Mouse (Mus musculus) liver, embryonic 12.5 days (tissue): ENCODE results near the gene Itpkb. TPM values are rescaled to one million over a fixed set of nuclear protein-coding genes. Genes with fewer than 3 reads are reported as not detected.

Experiments used
- ATAC-seq: fragments of 200-750 bp; cut with Nextera tagmentation; 2 replicates; pipeline ENCODE4 v1.8.0; 2017; ENCODE audit warnings: moderate number of reproducible peaks, mild to moderate bottlenecking, moderate library complexity
- H3K27ac ChIP-seq: fragments of 300-500 bp; sonication (generic); 2 replicates; pipeline ENCODE4 v1.5.1; 2016; ENCODE audit warnings: mild to moderate bottlenecking
- H3K27me3 ChIP-seq: fragments of 300-500 bp; sonication (generic); replicated peaks from 2 replicates; pipeline ENCODE4 v1.6.1; 2016; ENCODE audit warnings: mild to moderate bottlenecking, moderate library complexity
- H3K36me3 ChIP-seq: fragments of 300-500 bp; sonication (generic); 2 replicates; pipeline ENCODE4 v1.6.1; 2016; ENCODE audit warnings: mild to moderate bottlenecking, moderate library complexity
- H3K4me1 ChIP-seq: fragments of 300-500 bp; sonication (generic); 2 replicates; pipeline ENCODE4 v1.6.1; 2016
- H3K4me2 ChIP-seq: fragments of 300-500 bp; sonication (generic); 2 replicates; pipeline ENCODE4 v1.6.1; 2016; ENCODE audit warnings: mild to moderate bottlenecking, moderate library complexity
- H3K4me3 ChIP-seq: fragments of 300-500 bp; sonication (generic); 2 replicates; pipeline ENCODE4 v1.5.1; 2016; ENCODE audit warnings: mild to moderate bottlenecking, moderate library complexity
- H3K9ac ChIP-seq: fragments of 300-500 bp; sonication (generic); 2 replicates; pipeline ENCODE4 v1.6.1; 2016; ENCODE audit warnings: mild to moderate bottlenecking, moderate library complexity
- H3K9me3 ChIP-seq: fragments of 300-500 bp; sonication (generic); replicated peaks from 2 replicates; pipeline ENCODE4 v1.6.1; 2016; ENCODE audit warnings: mild to moderate bottlenecking, moderate library complexity
- WGBS: fragments of 180-500 bp; shearing (Covaris S2); methylation state at CpG from one replicate; pipeline ENCODE4 v1.1.7; 2016; ENCODE audit not compliant: insufficient replicate concordance; 5-methylcytosine and 5-hydroxymethylcytosine counted together
- polyA plus RNA-seq: library from polyadenylated mRNA; unstranded; fragments of >200 nt; fragmentation: Nextera tagmentation; extraction: Ambion mirVana; gene quantifications from 2 replicates; pipeline ENCODE4 v1.2.1, GENCODE M21; 2016

Gene Itpkb
- polyA plus RNA-seq, 1 experiment from 2014 or later: 4.3 TPM

DNA sequence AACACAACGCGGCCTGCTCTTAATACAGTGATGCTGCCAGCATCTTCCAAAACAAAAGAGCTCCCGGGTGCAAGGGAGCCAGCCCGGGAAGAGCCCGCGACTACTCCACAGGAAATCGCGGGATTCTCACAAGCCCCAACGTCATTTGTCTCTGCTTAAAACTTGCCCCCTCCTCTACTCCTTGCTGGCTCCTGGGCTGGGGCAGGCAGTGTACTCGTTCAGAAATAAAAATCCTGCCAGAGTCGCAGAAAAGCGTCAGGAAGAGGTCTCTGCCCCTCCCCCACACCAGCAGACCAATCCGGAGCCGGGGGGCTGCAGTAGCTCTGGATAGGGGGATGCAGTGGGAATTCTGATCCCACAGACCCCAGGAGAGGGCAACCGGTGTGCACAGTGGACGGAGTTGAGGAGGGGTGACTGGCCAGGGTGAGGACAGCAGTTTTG lies 102.8 kb downstream of the Itpkb start:
- peak overlapping the region; percentile 43 for H3K4me2 ChIP-seq
- WGBS: 9% methylated on average over 16 of the region's 16 CpGs
- H3K4me3 ChIP-seq: no peak overlapping the region
- no peak for ATAC-seq
- H3K36me3 ChIP-seq: no peaks in the 10 kb centered on the region
- peaks cover 24% of the 10 kb centered on the region for H3K4me1 ChIP-seq
- H3K27me3 ChIP-seq: peaks cover 67% of the 10 kb centered on the region
- no peaks in the 10 kb centered on the region for H3K9me3 ChIP-seq
- no peak overlapping the region for H3K9ac ChIP-seq
- no peak overlapping the region for H3K27ac ChIP-seq

DNA sequence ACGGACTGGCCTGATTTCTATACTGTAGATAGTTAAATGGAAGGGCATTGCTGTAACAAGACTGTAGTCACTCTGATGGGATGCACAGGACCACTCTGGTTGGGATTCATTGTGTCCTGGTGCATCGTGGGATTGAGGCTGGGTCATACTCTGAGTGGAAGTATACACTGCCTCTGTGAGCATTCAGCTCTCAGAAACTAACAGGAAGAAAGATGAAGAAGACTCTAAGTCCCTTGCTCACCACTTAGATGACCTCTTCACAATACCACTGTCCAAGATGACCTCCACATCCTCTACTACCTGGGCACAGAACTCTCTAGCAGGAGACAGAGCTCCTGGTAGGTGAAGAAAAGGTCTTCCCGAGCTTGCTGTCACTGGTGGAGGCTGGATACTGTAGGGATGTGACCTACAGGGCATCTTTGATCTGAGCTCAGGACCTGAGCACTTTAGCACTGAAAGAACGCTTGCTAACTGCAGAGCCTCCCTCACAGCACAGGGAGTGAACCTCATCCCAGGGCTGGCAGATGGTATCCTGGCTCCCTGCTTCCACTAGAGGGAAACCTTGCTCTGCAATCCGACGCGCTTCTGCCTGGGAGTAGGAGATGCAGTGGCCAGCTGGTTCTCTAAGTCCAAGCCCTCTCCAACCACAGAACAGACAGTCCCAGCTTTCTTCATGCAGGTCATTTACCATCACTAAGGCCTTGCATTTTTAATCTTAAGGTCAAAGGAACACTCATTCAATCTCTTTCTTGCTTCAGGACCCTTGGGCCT lies 103.7 kb downstream of the Itpkb start:
- Histone ChIP-seq H3K27ac (no peak overlapping the region), H3K4me3 (no peak overlapping the region), H3K27me3 (peaks cover 69% of the 10 kb centered on the region), H3K4me2 (no peak overlapping the region), H3K4me1 (peaks cover 24% of the 10 kb centered on the region), H3K9ac (no peak overlapping the region), H3K9me3 (no peaks in the 10 kb centered on the region), H3K36me3 (no peaks in the 10 kb centered on the region)
- WGBS: 21% methylated on average over 7 of the region's 7 CpGs
- ATAC-seq: peak; percentile 46

DNA sequence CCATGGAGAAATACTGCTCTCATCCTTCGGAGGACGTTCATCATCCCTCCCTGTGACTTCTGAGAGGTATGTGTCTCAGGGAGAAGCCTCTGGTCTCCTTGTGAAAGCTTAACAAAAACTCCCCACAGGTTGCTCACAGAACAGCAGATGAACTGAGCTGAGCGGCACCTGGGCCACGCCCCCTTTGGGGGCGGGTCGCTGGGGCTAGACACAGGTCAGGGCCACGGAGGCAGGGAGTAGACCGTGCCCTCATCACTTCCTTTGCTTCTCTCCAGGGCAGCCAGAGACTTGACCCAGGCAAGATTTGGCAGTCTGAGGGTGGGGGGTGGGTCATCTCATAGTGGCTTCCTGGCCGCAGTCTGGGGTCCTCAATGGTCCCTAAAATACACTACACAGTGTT lies 104.6 kb downstream of the Itpkb start:
- H3K9ac ChIP-seq: no peak overlapping the region
- no peak for ATAC-seq
- H3K4me2 ChIP-seq: no peak overlapping the region
- peaks cover 66% of the 10 kb centered on the region for H3K27me3 ChIP-seq
- H3K4me3 ChIP-seq: no peak overlapping the region
- no peaks in the 10 kb centered on the region for H3K36me3 ChIP-seq
- WGBS: 12% methylated on average over 9 of the region's 9 CpGs
- H3K4me1 ChIP-seq: peaks cover 19% of the 10 kb centered on the region
- no peak overlapping the region for H3K27ac ChIP-seq
- no peaks in the 10 kb centered on the region for H3K9me3 ChIP-seq

DNA sequence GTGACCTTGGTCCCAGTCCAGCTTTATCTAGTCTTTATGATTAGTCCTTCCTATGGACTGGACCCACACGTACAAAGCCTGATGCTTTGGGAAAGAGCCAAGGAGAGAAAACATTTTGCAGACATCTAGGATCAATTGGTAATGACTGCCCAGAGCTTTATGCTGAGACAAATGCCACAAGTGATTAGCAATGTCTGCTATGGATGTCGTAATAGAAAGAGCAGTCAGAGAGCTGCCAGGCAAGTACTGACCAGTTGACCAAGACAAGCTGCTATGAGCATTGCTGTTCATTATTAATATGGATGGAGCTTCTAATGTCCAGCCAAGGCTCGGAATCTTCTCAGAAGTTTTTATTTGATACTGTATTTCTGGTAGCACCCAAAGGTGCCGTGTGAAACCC lies 109.2 kb downstream of the Itpkb start:
- 48% methylated on average over 4 of the region's 4 CpGs for WGBS
- 0 out of 2 replicates have a peak, but pooled peaks cover 4% of the 10 kb centered on the region for H3K4me1 ChIP-seq
- H3K4me2 ChIP-seq: no peak overlapping the region
- no peak overlapping the region for H3K4me3 ChIP-seq
- no peak overlapping the region for H3K27ac ChIP-seq
- ATAC-seq: no peak
- no peaks in the 10 kb centered on the region for H3K9me3 ChIP-seq
- H3K36me3 ChIP-seq: no peaks in the 10 kb centered on the region
- H3K27me3 ChIP-seq: peaks cover 38% of the 10 kb centered on the region
- H3K9ac ChIP-seq: no peak overlapping the region

DNA sequence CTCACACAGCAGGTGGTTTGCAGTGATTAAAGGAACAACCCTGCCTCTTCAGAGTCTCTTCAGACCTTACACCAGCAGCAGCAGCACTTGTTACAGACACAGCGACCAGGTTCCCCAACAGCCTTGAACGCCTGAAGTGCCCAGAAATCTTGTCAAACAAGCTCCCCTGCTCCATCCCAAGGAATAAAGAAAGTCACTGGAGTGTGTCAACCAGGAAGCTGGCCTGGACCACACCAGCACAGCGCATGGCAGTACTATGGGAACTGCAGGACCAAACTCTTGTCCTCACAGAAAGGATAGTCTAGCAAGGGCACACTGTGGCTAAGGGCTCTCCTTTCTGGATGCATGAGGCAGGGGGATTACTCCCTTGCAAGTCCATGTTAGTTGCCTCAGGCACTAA lies 114.1 kb downstream of the Itpkb start:
- H3K9ac ChIP-seq: no peak overlapping the region
- no peak for ATAC-seq
- H3K9me3 ChIP-seq: no peaks in the 10 kb centered on the region
- no peaks in the 10 kb centered on the region for H3K36me3 ChIP-seq
- no peak overlapping the region for H3K4me2 ChIP-seq
- H3K4me3 ChIP-seq: no peak overlapping the region
- no peaks in the 10 kb centered on the region for H3K4me1 ChIP-seq
- no peak overlapping the region for H3K27ac ChIP-seq
- H3K27me3 ChIP-seq: peaks cover 21% of the 10 kb centered on the region
- whole genome bisulfite sequencing: 44% methylated on average over 3 of the region's 3 CpGs

DNA sequence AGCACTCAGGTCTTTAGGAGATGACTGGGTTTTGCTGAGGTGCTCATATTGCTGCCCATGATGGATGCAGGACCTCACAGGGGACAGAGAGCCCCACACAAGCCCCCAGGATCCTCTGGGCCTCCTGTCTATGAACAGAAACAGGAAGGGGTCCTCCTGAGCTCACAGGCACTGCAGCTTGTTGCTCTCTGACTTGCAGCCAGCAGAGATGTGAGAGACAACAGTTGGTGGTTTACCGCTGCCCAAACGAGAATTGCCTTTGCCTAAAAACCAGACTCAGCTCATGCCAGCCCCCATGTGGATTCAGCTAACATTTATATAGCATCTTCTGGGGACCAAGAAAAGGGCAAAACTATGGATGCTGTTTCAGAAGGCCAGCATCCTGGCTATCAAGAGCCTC lies 119.4 kb downstream of the Itpkb start:
- H3K9me3 ChIP-seq: no peaks in the 10 kb centered on the region
- no peaks in the 10 kb centered on the region for H3K4me1 ChIP-seq
- WGBS: 48% methylated on average over 2 of the region's 2 CpGs
- no peak overlapping the region for H3K27ac ChIP-seq
- no peak overlapping the region for H3K4me3 ChIP-seq
- ATAC-seq: no peak
- peaks cover 14% of the 10 kb centered on the region; the same call in 1 of the 2 replicates for H3K27me3 ChIP-seq
- no peaks in the 10 kb centered on the region for H3K36me3 ChIP-seq
- H3K9ac ChIP-seq: no peak overlapping the region
- H3K4me2 ChIP-seq: no peak overlapping the region

DNA sequence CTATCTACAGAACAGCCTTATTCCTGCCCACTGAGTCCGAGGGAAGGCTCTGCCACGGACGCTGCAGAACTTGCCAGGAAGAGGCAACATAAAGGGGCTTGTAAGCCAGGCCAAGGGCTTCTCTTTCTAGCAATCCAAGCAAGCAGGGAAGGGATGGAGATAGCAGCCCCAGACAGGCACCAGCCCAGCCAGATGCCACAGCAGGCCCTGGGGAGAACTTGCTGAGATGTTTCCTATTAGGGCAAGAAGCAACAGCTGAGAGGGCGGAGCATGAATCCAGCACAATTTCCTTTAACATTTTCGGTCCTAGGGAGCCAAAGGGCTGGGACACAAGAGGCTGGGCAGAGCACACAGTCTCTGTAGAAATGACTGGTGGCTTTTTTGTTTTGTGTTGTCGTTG lies 128.0 kb downstream of the Itpkb start:
- 44% methylated on average over 6 of the region's 6 CpGs for WGBS
- Histone ChIP-seq H3K9ac (no peak overlapping the region), H3K4me3 (no peak overlapping the region), H3K36me3 (no peaks in the 10 kb centered on the region), H3K9me3 (no peaks in the 10 kb centered on the region), H3K27ac (no peak overlapping the region), H3K4me2 (no peak overlapping the region), H3K27me3 (peaks cover 32% of the 10 kb centered on the region), H3K4me1 (no peaks in the 10 kb centered on the region)
- no peak for ATAC-seq

DNA sequence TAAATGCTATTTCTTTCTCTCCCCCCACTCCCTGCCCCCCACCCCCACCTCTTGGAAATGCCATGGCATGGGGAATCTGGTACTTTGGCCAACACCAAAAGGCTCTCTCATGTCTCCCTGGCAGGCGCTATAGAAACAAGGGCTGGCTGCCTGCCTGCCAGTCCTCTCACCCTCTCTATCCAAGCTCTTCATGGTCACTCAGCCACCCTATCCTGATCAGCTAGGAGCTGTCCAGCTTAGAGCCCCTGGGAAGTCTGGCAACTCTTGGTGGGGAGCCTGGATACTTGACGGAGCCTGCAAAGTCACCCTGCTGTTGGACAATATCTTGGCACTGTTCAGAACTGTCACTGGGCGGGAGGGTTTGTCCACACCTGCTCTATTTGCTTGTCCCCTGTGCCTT lies 128.4 kb downstream of the Itpkb start:
- Histone ChIP-seq H3K27me3 (peaks cover 34% of the 10 kb centered on the region), H3K4me1 (no peaks in the 10 kb centered on the region), H3K36me3 (no peaks in the 10 kb centered on the region), H3K4me3 (no peak overlapping the region), H3K9me3 (no peaks in the 10 kb centered on the region), H3K27ac (no peak overlapping the region), H3K4me2 (no peak overlapping the region), H3K9ac (no peak overlapping the region)
- no peak for ATAC-seq
- WGBS: 45% methylated on average over 3 of the region's 3 CpGs

DNA sequence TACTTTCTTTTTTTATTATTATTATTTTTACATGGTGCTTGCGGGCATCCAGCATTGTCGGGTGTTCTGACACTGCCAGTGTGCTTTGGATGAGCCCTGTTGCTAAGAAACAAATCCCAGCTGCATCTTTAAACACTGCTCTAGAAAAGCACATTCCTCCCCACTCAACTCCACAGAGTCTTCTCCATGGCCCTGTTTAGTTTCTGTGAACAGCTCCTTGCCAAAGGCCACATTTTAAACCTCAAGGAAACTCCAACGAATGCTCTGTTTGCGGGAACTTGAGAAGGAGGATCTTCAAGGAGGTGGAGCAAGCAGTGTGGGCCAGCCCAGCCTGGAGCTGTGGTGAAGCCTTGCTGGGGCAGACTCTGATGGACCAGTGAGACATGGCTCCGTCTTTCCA lies 130.4 kb downstream of the Itpkb start:
- Histone ChIP-seq H3K36me3 (no peaks in the 10 kb centered on the region), H3K4me2 (no peak overlapping the region), H3K27me3 (peaks cover 34% of the 10 kb centered on the region), H3K4me1 (no peaks in the 10 kb centered on the region), H3K9me3 (no peaks in the 10 kb centered on the region), H3K27ac (no peak overlapping the region), H3K4me3 (no peak overlapping the region), H3K9ac (no peak overlapping the region)
- WGBS: 50% methylated on average over 5 of the region's 5 CpGs
- ATAC-seq: no peak

DNA sequence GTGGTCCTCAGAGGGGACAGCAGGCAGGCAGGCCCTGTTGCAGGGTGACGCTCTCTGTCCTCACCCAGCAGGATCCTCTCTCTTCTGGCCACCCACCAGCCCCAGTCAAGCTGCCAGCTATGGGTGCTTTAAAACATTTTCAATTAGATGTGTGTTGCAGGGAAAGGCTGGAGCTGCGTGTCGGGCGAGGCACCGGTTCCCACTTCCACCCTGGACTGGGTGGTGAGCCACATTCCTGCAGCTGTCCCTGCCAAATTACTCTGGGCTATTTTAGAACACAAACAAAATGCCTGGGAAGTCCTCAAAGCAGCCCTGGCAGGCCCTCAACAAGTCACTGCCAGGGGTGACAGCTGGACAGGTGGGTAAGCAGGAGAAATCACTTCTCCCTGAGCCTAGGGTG lies 132.1 kb downstream of the Itpkb start:
- 80% methylated on average over 5 of the region's 5 CpGs for WGBS
- no peak for ATAC-seq
- H3K9ac ChIP-seq: no peak overlapping the region
- H3K4me3 ChIP-seq: no peak overlapping the region
- no peaks in the 10 kb centered on the region for H3K4me1 ChIP-seq
- no peaks in the 10 kb centered on the region for H3K9me3 ChIP-seq
- peaks cover 34% of the 10 kb centered on the region for H3K27me3 ChIP-seq
- H3K4me2 ChIP-seq: no peak overlapping the region
- H3K36me3 ChIP-seq: no peaks in the 10 kb centered on the region
- H3K27ac ChIP-seq: no peak overlapping the region

DNA sequence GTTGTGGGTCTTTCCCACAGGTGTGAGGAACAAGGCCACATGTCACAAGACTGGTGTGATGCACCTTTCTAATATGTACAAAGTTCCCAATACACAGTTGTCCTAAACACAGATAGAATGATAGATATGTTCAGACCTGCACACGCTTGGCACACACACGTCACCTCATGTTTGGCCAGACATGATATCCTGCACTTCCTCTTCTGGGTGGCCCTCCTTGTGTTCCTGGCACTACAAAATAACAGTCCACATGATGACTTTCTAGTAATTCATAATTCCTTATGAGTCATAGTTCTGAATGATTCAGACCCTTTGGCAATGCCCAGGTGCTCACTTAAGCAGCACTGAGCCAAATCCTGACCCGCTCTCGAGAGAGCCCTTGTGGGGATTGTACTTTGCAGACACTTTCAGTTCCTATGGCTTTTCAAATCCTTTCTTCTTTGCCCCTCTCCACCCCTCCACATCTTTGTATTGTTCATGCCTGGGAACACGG lies 132.7 kb downstream of the Itpkb start:
- H3K4me3 ChIP-seq: no peak overlapping the region
- no peak overlapping the region for H3K27ac ChIP-seq
- no peak overlapping the region for H3K4me2 ChIP-seq
- 78% methylated on average over 5 of the region's 5 CpGs for WGBS
- no peaks in the 10 kb centered on the region for H3K4me1 ChIP-seq
- H3K36me3 ChIP-seq: no peaks in the 10 kb centered on the region
- no peak for ATAC-seq
- H3K27me3 ChIP-seq: peaks cover 28% of the 10 kb centered on the region
- no peak overlapping the region for H3K9ac ChIP-seq
- no peaks in the 10 kb centered on the region for H3K9me3 ChIP-seq

DNA sequence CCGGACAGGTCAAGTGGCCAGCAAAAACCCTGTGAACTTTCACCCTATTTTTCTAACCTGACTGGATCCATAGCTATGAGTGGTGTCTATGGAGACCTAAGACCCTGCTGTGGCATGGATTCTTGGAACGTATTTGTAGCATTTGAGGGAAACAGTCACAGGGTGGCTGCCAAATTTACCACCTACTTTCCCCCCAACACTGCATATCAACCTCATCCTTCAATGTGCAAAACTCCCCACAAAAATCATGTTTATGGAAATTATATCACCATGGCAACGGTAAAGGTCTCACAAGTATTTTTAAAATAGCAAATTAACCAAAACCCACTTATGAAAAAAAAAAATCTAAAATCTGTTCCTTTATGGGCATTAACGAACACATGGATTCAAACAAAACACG lies 134.1 kb downstream of the Itpkb start:
- no peak overlapping the region for H3K4me3 ChIP-seq
- no peak overlapping the region for H3K4me2 ChIP-seq
- H3K36me3 ChIP-seq: no peaks in the 10 kb centered on the region
- no peak for ATAC-seq
- no peak overlapping the region for H3K27ac ChIP-seq
- no peaks in the 10 kb centered on the region for H3K9me3 ChIP-seq
- H3K4me1 ChIP-seq: no peaks in the 10 kb centered on the region
- 71% methylated on average over 5 of the region's 5 CpGs for WGBS
- no peak overlapping the region for H3K9ac ChIP-seq
- peaks cover 21% of the 10 kb centered on the region for H3K27me3 ChIP-seq

DNA sequence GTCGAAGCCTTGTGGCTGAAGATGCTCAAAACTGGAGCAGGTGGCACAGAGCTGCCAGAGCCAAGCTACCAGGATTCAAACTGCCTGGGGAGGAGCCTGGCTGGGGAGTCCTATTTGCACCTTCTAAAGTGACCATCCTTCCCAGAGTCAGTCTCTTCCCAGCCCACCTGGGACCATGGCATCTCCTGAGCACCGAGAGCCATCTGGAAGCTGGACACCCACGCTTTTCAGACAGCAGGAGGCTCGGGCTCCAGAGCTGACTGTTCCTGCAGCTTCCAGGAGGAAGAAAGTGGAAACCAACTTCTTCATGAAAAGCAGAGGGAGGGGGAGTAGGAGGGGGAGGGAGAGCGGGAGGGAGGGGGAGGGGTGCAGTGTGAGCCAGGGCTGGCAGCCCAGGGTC lies 135.3 kb downstream of the Itpkb start:
- Histone ChIP-seq H3K9me3 (no peaks in the 10 kb centered on the region), H3K4me2 (no peak overlapping the region), H3K27me3 (peaks cover 11% of the 10 kb centered on the region; the same call in 1 of the 2 replicates), H3K36me3 (no peaks in the 10 kb centered on the region), H3K4me3 (no peak overlapping the region), H3K4me1 (no peaks in the 10 kb centered on the region), H3K9ac (no peak overlapping the region), H3K27ac (no peak overlapping the region)
- ATAC-seq: no peak
- 47% methylated on average over 5 of the region's 5 CpGs for WGBS
